Mouse (Mus musculus): ENCODE data around the gene Hcn1. TPM values are rescaled to one million over a fixed set of nuclear protein-coding genes. Genes with fewer than 3 reads are reported as not detected.

The Hcn1 gene
- total and polyA plus RNA-seq, 3 experiments: 0.59 to 1.3 (median 1.2) TPM

GRCm38 (mm10) chr13:117744451-117744850 is 142.3 kb downstream of the Hcn1 start:
- Histone ChIP-seq H3K4me3 (no peak overlapping the region), H3K4me1 (ENCODE audit: control insufficient read depth, insufficient read depth, low read length) (no peaks in the 10 kb centered on the region), H3K36me3 (ENCODE audit: control insufficient read depth, insufficient read depth, low read length) (no peaks in the 10 kb centered on the region), H3K27ac (no peak overlapping the region), H3K79me2 (replicated peaks; ENCODE audit: control insufficient read depth, insufficient read depth, low read length) (no peaks in the 10 kb centered on the region), H3K9ac (ENCODE audit: low read depth, low read length) (no peak overlapping the region), H3K27me3 (ENCODE audit: control insufficient read depth, insufficient read depth, low read length) (no peaks in the 10 kb centered on the region)
- TF ChIP-seq EP300 (IDR thresholded peaks at IDR 0.05; ENCODE audit: insufficient read depth, low read depth, low read length): no peak
- TF ChIP-seq CTCF (IDR thresholded peaks at IDR 0.05): no peak
- no peak for TF ChIP-seq POLR2A (IDR thresholded peaks at IDR 0.05; ENCODE audit: insufficient read depth, low read depth, low read length)
- no peak for DNase-seq
- intact Hi-C loops (cut with DNase I): no loop called here
- 78% methylated on average over 3 of the region's 3 CpGs for WGBS

- TF ChIP-seq CTCF (IDR thresholded peaks at IDR 0.05): no peak
- TF ChIP-seq POLR2A (IDR thresholded peaks at IDR 0.05; ENCODE audit: insufficient read depth, low read depth, low read length): no peak
- TF ChIP-seq EP300 (IDR thresholded peaks at IDR 0.05; ENCODE audit: insufficient read depth, low read depth, low read length): no peak
- intact Hi-C loops (cut with DNase I): no loop called here
- no peaks in the 10 kb centered on the region for H3K36me3 ChIP-seq (ENCODE audit: control insufficient read depth, insufficient read depth, low read length)
Observed at GRCm38 (mm10) chr13:117745173-117745572, 143.1 kb downstream of the Hcn1 start.

GRCm38 (mm10) chr13:117765487-117765886 is 163.4 kb downstream of the Hcn1 start:
- WGBS: 70% methylated on average over 6 of the region's 6 CpGs
- TF ChIP-seq EP300 (IDR thresholded peaks at IDR 0.05; ENCODE audit: insufficient read depth, low read depth, low read length): no peak

More at GRCm38 (mm10) chr13:117745173-117745572, 143.1 kb downstream of the Hcn1 start:
- H3K79me2 ChIP-seq (replicated peaks; ENCODE audit: control insufficient read depth, insufficient read depth, low read length): no peaks in the 10 kb centered on the region
- no peaks in the 10 kb centered on the region for H3K27me3 ChIP-seq (ENCODE audit: control insufficient read depth, insufficient read depth, low read length)
- no peak overlapping the region for H3K4me3 ChIP-seq
- H3K4me1 ChIP-seq (ENCODE audit: control insufficient read depth, insufficient read depth, low read length): no peaks in the 10 kb centered on the region
- no peak overlapping the region for H3K27ac ChIP-seq
- 70% methylated on average over 3 of the region's 3 CpGs for WGBS
- H3K9ac ChIP-seq (ENCODE audit: low read depth, low read length): no peak overlapping the region
- DNase-seq: no peak

GRCm38 (mm10) chr13:117785376-117785775 is 183.3 kb downstream of the Hcn1 start:
- no peak for TF ChIP-seq POLR2A (IDR thresholded peaks at IDR 0.05; ENCODE audit: insufficient read depth, low read depth, low read length)
- no peak for TF ChIP-seq EP300 (IDR thresholded peaks at IDR 0.05; ENCODE audit: insufficient read depth, low read depth, low read length)
- TF ChIP-seq CTCF (IDR thresholded peaks at IDR 0.05): no peak
- H3K27ac ChIP-seq: no peak overlapping the region
- H3K79me2 ChIP-seq (replicated peaks; ENCODE audit: control insufficient read depth, insufficient read depth, low read length): no peaks in the 10 kb centered on the region
- no peak overlapping the region for H3K4me3 ChIP-seq
- intact Hi-C loops (cut with DNase I): no loop called here
- whole genome bisulfite sequencing: 83% methylated on average over 2 of the region's 2 CpGs
- H3K4me1 ChIP-seq (ENCODE audit: control insufficient read depth, insufficient read depth, low read length): no peaks in the 10 kb centered on the region
- H3K9ac ChIP-seq (ENCODE audit: low read depth, low read length): no peak overlapping the region
- H3K27me3 ChIP-seq (ENCODE audit: control insufficient read depth, insufficient read depth, low read length): no peaks in the 10 kb centered on the region
- H3K36me3 ChIP-seq (ENCODE audit: control insufficient read depth, insufficient read depth, low read length): no peaks in the 10 kb centered on the region
- no peak for DNase-seq

More at GRCm38 (mm10) chr13:117765487-117765886, 163.4 kb downstream of the Hcn1 start:
- Histone ChIP-seq H3K27ac (no peak overlapping the region), H3K9ac (ENCODE audit: low read depth, low read length) (no peak overlapping the region), H3K27me3 (ENCODE audit: control insufficient read depth, insufficient read depth, low read length) (no peaks in the 10 kb centered on the region), H3K4me3 (no peak overlapping the region), H3K4me1 (ENCODE audit: control insufficient read depth, insufficient read depth, low read length) (no peaks in the 10 kb centered on the region), H3K36me3 (ENCODE audit: control insufficient read depth, insufficient read depth, low read length) (no peaks in the 10 kb centered on the region), H3K79me2 (replicated peaks; ENCODE audit: control insufficient read depth, insufficient read depth, low read length) (no peaks in the 10 kb centered on the region)
- DNase-seq: no peak
- intact Hi-C loops (cut with DNase I): no loop called here

- 38% methylated on average over 1 of the region's 1 CpGs for WGBS
- H3K9ac ChIP-seq (ENCODE audit: low read depth, low read length): no peak overlapping the region
- DNase-seq: no peak
- no peaks in the 10 kb centered on the region for H3K36me3 ChIP-seq (ENCODE audit: control insufficient read depth, insufficient read depth, low read length)
- intact Hi-C loops (cut with DNase I): no loop called here
- no peaks in the 10 kb centered on the region for H3K4me1 ChIP-seq (ENCODE audit: control insufficient read depth, insufficient read depth, low read length)
- no peak overlapping the region for H3K4me3 ChIP-seq
- H3K79me2 ChIP-seq (replicated peaks; ENCODE audit: control insufficient read depth, insufficient read depth, low read length): no peaks in the 10 kb centered on the region
- TF ChIP-seq EP300 (IDR thresholded peaks at IDR 0.05; ENCODE audit: insufficient read depth, low read depth, low read length) (no peak), CTCF (IDR thresholded peaks at IDR 0.05) (no peak), POLR2A (IDR thresholded peaks at IDR 0.05; ENCODE audit: insufficient read depth, low read depth, low read length) (no peak)
- H3K27ac ChIP-seq: no peak overlapping the region
- H3K27me3 ChIP-seq (ENCODE audit: control insufficient read depth, insufficient read depth, low read length): no peaks in the 10 kb centered on the region
Observed at GRCm38 (mm10) chr13:117792861-117793260, 190.7 kb downstream of the Hcn1 start.

GRCm38 (mm10) chr13:117801061-117801460 is 198.9 kb downstream of the Hcn1 start:
- Histone ChIP-seq H3K4me3 (no peak overlapping the region), H3K4me1 (ENCODE audit: control insufficient read depth, insufficient read depth, low read length) (no peaks in the 10 kb centered on the region), H3K27me3 (ENCODE audit: control insufficient read depth, insufficient read depth, low read length) (no peaks in the 10 kb centered on the region), H3K27ac (no peak overlapping the region), H3K79me2 (replicated peaks; ENCODE audit: control insufficient read depth, insufficient read depth, low read length) (no peaks in the 10 kb centered on the region), H3K36me3 (ENCODE audit: control insufficient read depth, insufficient read depth, low read length) (no peaks in the 10 kb centered on the region), H3K9ac (ENCODE audit: low read depth, low read length) (no peak overlapping the region)
- DNase-seq: no peak
- TF ChIP-seq CTCF (IDR thresholded peaks at IDR 0.05) (peak; percentile 49), POLR2A (IDR thresholded peaks at IDR 0.05; ENCODE audit: insufficient read depth, low read depth, low read length) (no peak)
- intact Hi-C loops (cut with DNase I): loop anchor here (10.0 kb wide), 2 partner anchors 136 to 196 kb away; partner anchors contain the start of gene Hcn1
